Mouse (Mus musculus) hindbrain, embryonic 16.5 days (tissue): ENCODE results near the gene Olfr1062. TPM values are rescaled to one million over a fixed set of nuclear protein-coding genes. Genes with fewer than 3 reads are reported as not detected.
"Not testable (repeated sequence)": the region's sequence is repeated elsewhere in the genome, so short reads cannot be mapped to it uniquely, and the experiment has no call there.

Source experiments
- ATAC-seq: fragments of 200-750 bp; cut with Nextera tagmentation; 2 replicates; pipeline ENCODE4 v1.8.0; 2017; ENCODE audit warnings: moderate TSS enrichment, moderate library complexity
- H3K27ac ChIP-seq: fragments of 300-500 bp; sonication (generic); 2 replicates; pipeline ENCODE4 v1.5.1; 2014; ENCODE audit warnings: low read depth, mild to moderate bottlenecking, control low read depth, low read length, moderate library complexity
- H3K27me3 ChIP-seq: fragments of 300-500 bp; sonication (generic); replicated peaks from 2 replicates; pipeline ENCODE4 v1.6.1; 2014; ENCODE audit warnings: low read length; ENCODE audit not compliant: control insufficient read depth, insufficient read depth
- H3K36me3 ChIP-seq: fragments of 300-500 bp; sonication (generic); 2 replicates; pipeline ENCODE4 v1.6.1; 2014; ENCODE audit warnings: mild to moderate bottlenecking, low read length, moderate library complexity, mixed read lengths; ENCODE audit not compliant: control insufficient read depth, insufficient read depth
- H3K4me1 ChIP-seq: fragments of 300-500 bp; sonication (generic); 2 replicates; pipeline ENCODE4 v1.6.1; 2014; ENCODE audit warnings: low read depth, low read length; ENCODE audit not compliant: control insufficient read depth, insufficient read depth
- H3K4me2 ChIP-seq: fragments of 300-500 bp; sonication (generic); 2 replicates; pipeline ENCODE4 v1.6.1; 2014; ENCODE audit warnings: mild to moderate bottlenecking, low read length, control low read depth, moderate library complexity
- H3K4me3 ChIP-seq: fragments of 300-500 bp; sonication (generic); 2 replicates; pipeline ENCODE4 v1.5.1; 2014; ENCODE audit warnings: mild to moderate bottlenecking, low read length, control low read depth, moderate library complexity
- H3K9ac ChIP-seq: fragments of 300-500 bp; sonication (generic); 2 replicates; pipeline ENCODE4 v1.6.1; 2014; ENCODE audit warnings: low read depth, mild to moderate bottlenecking, control low read depth, low read length, moderate library complexity
- H3K9me3 ChIP-seq: fragments of 300-500 bp; sonication (generic); 2 replicates; pipeline ENCODE4 v1.6.1; 2014; ENCODE audit warnings: mild to moderate bottlenecking, low read length, moderate library complexity; ENCODE audit not compliant: control insufficient read depth
- polyA plus RNA-seq: library from polyadenylated mRNA; unstranded; fragments of >200 nt; fragmentation: Nextera tagmentation; extraction: Ambion mirVana; gene quantifications from 2 replicates; pipeline ENCODE4 v1.2.1, GENCODE M21; 2015

Gene Olfr1062
- polyA plus RNA-seq, 1 experiment from 2014 or later, result not detected

GRCm38 (mm10) chr2:86388461-86388860 lies 38.1 kb downstream of the Olfr1062 start, which contains the start of gene Olfr1058:
TSS of gene Olfr1058 (minus strand) at chr2:86388561.
- not testable (repeated sequence) for H3K27ac ChIP-seq, H3K9me3 ChIP-seq, H3K4me2 ChIP-seq, H3K27me3 ChIP-seq, ATAC-seq, H3K9ac ChIP-seq, H3K4me1 ChIP-seq, H3K4me3 ChIP-seq, H3K36me3 ChIP-seq

DNA sequence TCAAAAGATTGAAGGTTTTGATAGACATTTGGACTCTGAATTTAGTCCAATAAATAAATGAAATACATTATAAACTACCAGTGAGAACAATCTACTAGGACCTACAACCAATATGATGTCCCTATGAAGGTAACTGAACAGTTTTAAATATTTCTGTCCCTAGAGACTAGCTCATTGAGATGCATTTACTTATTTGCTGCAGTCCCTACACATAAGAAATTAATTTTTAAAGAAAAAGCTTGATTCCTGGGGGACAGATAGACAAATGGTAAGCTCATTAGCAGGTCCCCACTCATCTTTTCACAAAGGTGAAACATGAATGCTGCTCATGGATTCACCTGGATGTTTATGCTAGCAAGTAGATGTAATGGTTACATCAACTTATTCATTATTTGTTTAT lies 48.3 kb downstream of the Olfr1062 start, which contains the start of gene Olfr1057:
TSS of gene Olfr1057 (minus strand) at position 101 of the 400 bp plus-strand sequence.
- no peak for ATAC-seq
- Histone ChIP-seq H3K4me1 (no peaks in the 10 kb centered on the region), H3K9me3 (no peaks in the 10 kb centered on the region), H3K9ac (no peak within 1 kb of the TSS), H3K4me3 (no peak within 1 kb of the TSS), H3K36me3 (no peaks in the 10 kb centered on the region), H3K27me3 (no peaks in the 10 kb centered on the region), H3K4me2 (no peak within 1 kb of the TSS), H3K27ac (no peak within 1 kb of the TSS)

Other genes with a start within 250 kb of the Olfr1062 start
- gene Olfr1044, start 248.9 kb downstream of the Olfr1062 start, polyA plus RNA-seq, result not detected in 2 replicates
- gene Olfr52, start 241.1 kb downstream of the Olfr1062 start, polyA plus RNA-seq, result not detected in 2 replicates
- not detected in 2 replicates for gene Olfr1045, start 223.7 kb downstream of the Olfr1062 start, polyA plus RNA-seq
- not detected in 2 replicates for gene Olfr1046, start 207.4 kb downstream of the Olfr1062 start, polyA plus RNA-seq
- gene Olfr1047, start 195.3 kb downstream of the Olfr1062 start, polyA plus RNA-seq, result not detected in 2 replicates
- gene Olfr1048, start 186.5 kb downstream of the Olfr1062 start, polyA plus RNA-seq, result not detected in 2 replicates
- not detected in 2 replicates for gene Olfr1049, start 168.4 kb downstream of the Olfr1062 start, polyA plus RNA-seq
- gene Olfr1051, start 147.7 kb downstream of the Olfr1062 start, polyA plus RNA-seq, result not detected in 2 replicates
- not detected in 2 replicates for gene Olfr1052, start 134.3 kb downstream of the Olfr1062 start, polyA plus RNA-seq
- not detected in 2 replicates for gene Olfr1053, start 111.5 kb downstream of the Olfr1062 start, polyA plus RNA-seq
- gene Olfr1054, start 91.3 kb downstream of the Olfr1062 start, polyA plus RNA-seq, result not detected in 2 replicates
- gene Olfr1055, start 76.5 kb downstream of the Olfr1062 start, polyA plus RNA-seq, result not detected in 2 replicates
- gene Olfr1056, start 64.3 kb downstream of the Olfr1062 start, polyA plus RNA-seq, result not detected in 2 replicates
- not detected in 2 replicates for gene Olfr1057, start 48.4 kb downstream of the Olfr1062 start, polyA plus RNA-seq
- not detected in 2 replicates for gene Olfr1058, start 38.2 kb downstream of the Olfr1062 start, polyA plus RNA-seq
- gene Olfr1061, start 12.7 kb downstream of the Olfr1062 start, polyA plus RNA-seq, result not detected in 2 replicates
- gene Olfr1065, start 23.8 kb upstream of the Olfr1062 start, polyA plus RNA-seq, result not detected in 2 replicates
- gene Olfr1066, start 29.5 kb upstream of the Olfr1062 start, polyA plus RNA-seq, result not detected in 2 replicates
- not detected in 2 replicates for gene Olfr228, start 60.6 kb upstream of the Olfr1062 start, polyA plus RNA-seq
- not detected in 2 replicates for gene Olfr1076, start 81.7 kb upstream of the Olfr1062 start, polyA plus RNA-seq
- not detected in 2 replicates for gene Olfr1079, start 115.7 kb upstream of the Olfr1062 start, polyA plus RNA-seq
- not detected in 2 replicates for gene Olfr1080, start 131.5 kb upstream of the Olfr1062 start, polyA plus RNA-seq
- not detected in 2 replicates for gene Olfr1082, start 172.2 kb upstream of the Olfr1062 start, polyA plus RNA-seq
- gene Olfr1084, start 213.0 kb upstream of the Olfr1062 start, polyA plus RNA-seq, result not detected in 2 replicates
- not detected in 2 replicates for gene Olfr1085, start 235.3 kb upstream of the Olfr1062 start, polyA plus RNA-seq